16 mouse cellular contexts compared by ENCODE assay signal in genomic region chr15:74097356-74097755, GRCm38 (mm10).
"Had no signal": no experiment of that assay in that cellular context is flagged by ENCODE, and none has a peak within 500 bp of the region (broad histone marks: within the 10 kb centered on the region; RNA-seq: fewer than 3 reads in every experiment).

No protein-coding gene starts in this region.

- H3K27ac ChIP-seq: left cerebral cortex, adult 2 months; liver, embryonic 13.5 days; macrophage; midbrain, embryonic 12.5 days; midbrain, embryonic 15.5 days; neural tube, embryonic 12.5 days; neural tube, embryonic 15.5 days; stomach, embryonic 15.5 days had no signal

- H3K4me1 ChIP-seq: liver, embryonic 13.5 days; midbrain, embryonic 15.5 days; neural tube, embryonic 12.5 days; neural tube, embryonic 15.5 days; stomach, embryonic 15.5 days had no signal

- H3K4me3 ChIP-seq: left cerebral cortex, adult 2 months; liver, embryonic 13.5 days; midbrain, embryonic 12.5 days; midbrain, embryonic 15.5 days; neural tube, embryonic 12.5 days; neural tube, embryonic 15.5 days; stomach, embryonic 15.5 days had no signal

- DNase-seq: kidney, adult 8-10 months; kidney, postnatal 14 days; layer of hippocampus, postnatal 36 days; liver, embryonic 13.5 days; lung, embryonic 14.5 days; right cerebral cortex, adult 18-20 months; right cerebral cortex, postnatal 14 days; right cerebral cortex, postnatal 4 days; thymus, postnatal 25 days had no signal

- H3K27me3 ChIP-seq: liver, embryonic 13.5 days; midbrain, embryonic 12.5 days; midbrain, embryonic 15.5 days; neural tube, embryonic 12.5 days; neural tube, embryonic 15.5 days; stomach, embryonic 15.5 days had no signal
